Mouse (Mus musculus) ES-CJ7 (cell line): ENCODE results near the gene Smco2.

ENCODE experiments used
- DNase-seq: peaks from one replicate; pipeline ENCODE4 v3.0.0; 2011; ENCODE audit warnings: low read depth, low spot score

Gene Smco2

DNA sequence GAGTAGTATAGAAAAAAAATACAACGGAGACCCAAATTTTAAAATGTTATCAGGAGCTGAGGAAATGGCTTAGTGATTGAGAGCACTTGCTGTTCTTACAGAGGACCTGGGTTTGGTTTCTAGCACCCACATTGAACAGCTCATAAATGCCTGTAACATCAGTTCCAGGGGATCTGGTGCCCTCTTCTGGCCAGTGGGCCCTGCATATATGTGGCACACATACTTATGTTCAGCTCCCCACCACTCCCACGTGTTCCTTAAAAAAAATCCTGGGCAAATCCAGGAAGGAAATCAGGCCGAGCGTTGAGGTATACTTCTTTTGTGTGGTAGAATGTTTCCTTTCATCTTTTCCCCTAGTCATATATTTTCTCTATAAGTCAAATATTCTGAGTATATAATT lies 52.0 kb downstream of the Smco2 start:
- peak; percentile 42 for DNase-seq

DNA sequence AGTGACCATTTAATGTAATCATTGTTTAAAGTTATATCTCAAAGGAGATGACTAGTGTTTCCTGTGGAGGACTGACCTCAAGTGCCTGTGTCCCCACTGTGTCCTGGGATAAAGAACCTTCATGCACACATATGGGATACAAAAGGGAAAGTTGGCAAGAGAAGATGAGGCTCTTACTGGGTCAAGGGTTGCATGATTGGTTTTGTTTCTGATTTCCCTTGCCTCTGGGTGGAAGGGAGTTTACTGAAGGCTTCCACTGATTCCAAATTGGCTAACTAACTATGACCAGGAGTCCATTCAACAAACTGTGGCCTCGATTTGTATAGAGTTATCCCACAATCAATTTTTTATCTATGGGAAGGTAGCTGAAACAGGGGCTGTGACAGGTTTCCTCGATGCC lies 53.7 kb downstream of the Smco2 start:
- no peak for DNase-seq

DNA sequence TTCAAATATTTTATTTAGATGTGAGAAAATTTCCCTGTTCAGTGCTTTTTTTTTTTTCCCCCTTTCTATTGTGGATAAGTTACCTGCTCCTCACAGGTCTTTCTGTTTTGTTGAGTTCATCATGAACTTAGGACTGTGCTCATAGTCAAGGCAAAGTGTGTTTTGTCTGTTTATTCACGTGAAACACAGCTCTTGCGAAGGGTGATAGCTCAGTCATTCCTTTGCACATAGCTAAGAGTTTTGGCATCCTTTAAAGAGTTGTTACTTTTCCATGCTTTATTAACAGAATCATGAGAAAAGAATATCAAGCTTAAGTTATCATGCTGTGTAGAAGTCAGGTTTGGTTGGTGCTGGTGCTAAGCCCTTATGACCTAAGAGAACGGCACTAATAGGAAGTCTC lies 54.8 kb downstream of the Smco2 start:
- DNase-seq = no peak

DNA sequence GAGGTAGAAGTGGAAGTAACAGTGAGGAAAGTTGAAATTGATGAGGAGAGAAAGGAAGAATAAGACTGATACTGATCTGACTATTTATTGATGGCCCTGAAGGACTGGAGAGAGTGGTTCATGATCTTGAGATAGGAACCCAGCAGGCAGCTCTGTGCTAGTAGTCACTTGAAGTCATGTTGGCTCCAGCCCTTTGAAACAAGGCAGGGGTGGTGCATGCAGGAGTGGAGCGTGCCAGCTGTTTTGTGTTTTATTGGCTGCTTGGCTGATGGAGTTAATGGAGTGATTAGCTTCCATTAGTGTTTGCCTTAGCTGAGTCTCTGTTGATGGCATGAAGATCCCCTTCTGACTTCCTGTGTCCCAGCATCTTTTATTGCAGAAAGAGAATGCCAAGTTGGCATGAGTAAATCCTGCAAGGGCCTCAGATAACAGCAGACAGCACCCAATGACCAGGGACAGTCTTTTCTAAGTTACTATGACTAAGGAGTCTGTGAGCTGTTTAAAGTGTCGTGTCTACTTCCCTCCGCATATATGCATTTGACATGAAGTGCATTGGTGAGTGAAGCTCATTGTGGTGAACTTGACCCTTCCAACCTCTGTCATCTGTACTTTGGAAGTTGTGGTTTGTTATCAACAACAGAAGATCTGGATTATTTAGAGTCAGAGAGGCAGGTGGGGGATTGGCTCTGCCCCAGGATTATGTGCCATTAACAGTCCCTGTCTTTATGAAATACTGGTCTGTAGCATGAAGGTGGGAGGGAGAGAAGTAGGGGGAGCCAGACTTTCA lies 56.3 kb downstream of the Smco2 start:
- DNase-seq = no peak

DNA sequence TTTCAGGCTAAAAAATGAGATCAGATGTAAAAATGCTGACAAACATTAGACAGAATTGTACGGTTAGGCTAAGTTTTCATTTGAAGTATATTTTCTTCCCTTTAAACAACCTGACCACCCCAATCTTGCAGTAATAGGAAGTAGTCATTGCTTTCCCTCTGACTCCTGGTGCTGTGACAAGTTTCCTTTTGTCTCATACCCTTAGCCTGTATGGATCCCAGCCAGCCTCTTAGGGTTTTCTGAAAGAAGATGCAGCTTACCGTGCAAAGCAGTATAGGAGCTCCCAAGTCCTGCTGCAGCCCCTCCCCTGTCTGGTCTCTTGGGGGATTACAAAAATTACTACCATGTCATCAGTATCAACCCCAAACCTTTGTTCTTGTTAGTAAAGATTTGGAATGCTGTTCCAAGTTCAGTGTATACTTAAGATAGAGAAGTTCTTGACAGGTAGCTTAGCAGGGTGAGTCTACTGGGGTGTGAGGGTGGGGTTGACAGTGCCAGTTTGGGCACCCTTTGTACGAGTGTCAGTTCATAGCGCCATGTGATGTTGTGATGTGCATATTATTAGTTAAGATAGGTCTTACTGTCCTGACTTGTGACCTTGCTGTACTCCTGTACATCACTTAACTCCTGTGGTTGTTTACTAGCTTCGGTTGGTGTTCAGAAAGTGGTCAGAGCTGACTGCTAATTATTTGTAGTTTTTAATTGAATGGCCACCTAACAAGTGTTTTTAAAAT lies 57.3 kb downstream of the Smco2 start:
- no peak for DNase-seq

DNA sequence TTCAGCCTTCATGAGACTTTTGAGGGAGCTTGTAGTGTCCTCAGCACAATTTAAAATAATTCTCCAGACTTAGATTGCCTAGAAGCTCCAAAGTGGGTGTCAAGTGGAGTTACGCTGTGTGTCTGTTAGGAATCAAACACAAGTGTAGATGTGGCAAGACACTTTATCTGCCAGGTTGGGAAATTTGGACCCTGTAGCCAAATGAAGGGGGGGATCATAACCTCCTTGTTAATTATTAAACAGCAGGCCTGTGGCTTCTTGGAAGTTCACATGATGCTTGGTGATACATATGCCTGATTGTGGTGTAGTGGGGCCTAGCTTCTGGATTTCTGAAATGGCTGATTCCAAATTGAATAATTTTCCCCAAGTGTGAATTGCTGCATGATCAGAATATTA lies 57.9 kb downstream of the Smco2 start:
- no peak for DNase-seq

DNA sequence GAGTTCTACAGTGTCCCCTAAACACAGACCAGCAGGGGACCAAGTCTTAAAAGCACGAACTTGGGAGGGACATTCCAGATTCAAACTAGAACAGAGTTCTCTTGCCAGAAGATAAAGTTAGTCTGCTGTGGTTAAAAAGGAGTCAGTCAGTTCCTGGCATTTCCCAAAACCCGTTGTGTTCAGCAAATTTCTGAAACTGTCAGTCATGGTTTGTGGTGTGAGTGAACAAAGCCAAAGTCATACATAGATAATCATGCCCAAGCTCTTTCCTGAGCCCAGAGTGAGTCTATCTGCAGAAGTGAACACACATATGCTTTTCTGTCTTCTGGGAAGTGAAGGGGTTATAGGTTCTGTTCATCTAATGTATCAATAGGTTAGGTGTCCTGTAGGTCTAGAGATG lies 58.9 kb downstream of the Smco2 start:
- no peak for DNase-seq

DNA sequence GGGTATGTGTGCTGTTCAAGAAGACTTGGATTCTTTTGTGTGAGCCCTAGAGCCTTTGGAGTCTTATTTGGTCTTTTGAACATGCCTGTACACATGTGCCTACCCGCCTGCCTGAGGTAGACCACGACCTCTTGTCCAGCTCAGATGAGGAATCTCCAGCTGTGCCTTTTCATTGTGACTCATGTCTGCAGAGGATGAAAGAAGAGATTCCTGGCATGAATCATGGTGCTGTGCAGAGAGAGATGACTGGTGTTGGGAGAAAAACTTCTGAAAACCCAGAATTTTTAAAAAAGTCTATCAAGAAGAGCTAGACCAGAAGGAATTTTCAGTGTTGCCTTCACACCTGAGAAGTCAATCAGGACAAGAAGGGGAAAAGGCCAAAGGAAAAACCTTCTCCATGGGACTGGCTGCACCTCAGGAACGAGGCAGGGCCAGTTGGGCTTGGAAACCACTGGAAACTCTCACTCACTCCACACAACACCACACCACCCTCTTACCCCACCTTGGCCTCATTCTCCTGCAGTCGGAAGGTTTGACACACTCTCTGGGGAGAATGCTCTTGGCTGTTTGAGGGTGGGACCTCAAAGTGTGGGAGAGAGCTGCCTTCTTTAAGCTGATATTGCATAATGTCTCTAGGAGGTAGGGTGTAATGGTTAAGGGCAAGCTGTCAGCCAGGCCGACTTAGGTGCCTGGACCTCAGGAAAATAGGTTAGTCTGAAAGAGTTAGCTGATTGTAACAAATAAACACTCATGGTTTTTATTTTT lies 60.0 kb downstream of the Smco2 start:
- DNase-seq = no peak

DNA sequence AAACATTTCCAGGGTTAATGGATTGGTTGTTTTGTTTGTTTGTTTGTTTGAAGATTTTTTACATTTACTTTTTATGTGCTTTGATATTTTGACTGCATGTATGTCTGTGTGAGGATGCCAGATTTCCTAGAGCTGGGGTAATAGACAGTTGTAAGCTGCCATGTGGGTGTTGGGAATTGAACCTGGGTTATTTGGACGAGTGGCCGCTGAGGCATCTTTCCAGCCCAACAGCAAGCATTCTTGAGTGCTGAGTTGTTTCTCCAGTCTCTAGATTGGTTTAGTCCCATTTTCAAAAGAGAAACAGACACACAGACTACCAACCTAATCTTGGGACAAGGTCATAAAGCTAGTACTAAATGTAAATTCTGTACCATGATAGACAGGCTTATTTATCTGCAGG lies 60.9 kb downstream of the Smco2 start:
- no peak for DNase-seq

DNA sequence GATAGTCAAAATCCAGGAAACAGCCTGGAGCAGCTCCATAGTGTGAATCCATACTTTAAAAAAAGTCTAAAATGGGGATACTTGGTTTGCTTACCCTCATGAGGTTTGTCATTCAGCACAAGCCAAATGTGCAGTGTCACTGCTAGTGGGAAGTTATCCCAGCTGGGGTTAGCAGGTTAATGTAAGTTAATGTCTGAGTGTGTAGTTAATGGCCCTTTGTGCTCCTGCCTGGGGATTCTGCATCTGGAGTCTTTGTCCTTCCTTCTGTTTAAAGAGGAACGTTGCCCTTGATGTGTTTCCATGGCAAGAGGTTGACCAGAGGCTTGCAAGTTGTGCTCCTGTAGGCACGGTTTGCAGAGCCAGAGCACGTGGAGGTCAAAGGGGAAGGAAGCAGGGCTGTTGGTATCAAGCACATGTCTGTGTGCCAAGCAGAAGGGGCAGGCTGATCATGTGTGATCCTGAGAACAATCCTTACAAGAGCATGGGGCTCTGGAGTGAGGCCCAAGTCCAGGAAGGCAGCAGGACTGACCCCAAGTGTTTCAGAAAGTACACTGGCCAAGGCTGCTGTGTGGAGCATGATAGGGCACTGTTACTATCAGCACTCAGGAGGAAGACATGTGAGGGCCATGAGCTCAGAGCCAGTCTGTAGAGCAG lies 63.1 kb downstream of the Smco2 start:
- DNase-seq = peak; percentile 31

DNA sequence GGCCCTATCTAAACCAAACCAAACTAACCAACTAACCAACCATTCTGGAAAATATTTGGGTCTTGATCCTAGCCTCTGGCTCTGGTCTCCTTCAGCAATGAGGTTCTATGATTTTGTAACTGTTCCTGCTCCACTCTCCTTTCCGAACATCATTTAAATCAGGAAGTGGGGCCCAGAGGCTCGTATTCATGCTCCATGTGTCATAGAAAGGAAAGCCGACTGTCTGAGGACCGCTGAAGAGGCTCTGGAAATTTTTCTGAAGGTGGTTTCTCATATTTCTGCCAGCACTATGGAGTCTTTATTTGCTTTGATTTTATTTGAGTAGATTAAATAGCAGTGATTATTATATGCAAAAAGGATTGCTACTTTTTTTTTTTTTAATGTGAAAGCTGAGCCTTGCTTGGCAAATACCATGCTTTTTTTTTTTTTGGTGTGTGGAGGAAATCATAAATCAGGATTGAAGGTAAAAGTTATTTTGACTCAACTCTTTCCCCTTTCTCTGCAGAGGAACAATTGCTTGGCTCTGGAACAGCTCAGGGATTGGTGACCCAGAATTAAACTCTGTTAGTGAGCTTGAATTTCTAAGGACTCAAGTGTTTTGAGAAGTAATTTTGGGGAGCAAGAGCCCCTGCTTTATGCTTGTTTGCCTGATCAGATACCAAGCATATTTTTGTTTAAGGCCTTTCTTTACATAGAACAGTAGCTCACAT lies 63.7 kb downstream of the Smco2 start:
- no peak for DNase-seq

DNA sequence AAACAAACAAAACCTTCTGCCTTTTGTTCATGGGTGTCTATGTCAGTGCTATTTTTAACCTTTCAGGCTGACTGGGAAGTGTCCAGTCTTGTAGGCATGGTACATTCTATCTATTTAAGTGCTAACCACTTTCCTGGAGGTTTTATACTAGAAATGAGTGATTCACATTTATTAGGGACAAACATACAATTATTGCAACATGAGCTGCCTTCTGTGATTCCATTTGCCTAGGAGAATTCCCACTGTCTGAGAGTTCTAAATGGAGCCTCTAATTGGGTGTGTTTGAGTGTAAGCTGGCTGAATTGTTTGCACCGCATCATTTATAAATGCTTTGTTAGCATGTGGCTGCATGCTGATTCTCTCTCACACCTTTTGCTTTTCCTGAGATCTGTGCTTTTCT lies 65.9 kb downstream of the Smco2 start:
- DNase-seq = no peak

DNA sequence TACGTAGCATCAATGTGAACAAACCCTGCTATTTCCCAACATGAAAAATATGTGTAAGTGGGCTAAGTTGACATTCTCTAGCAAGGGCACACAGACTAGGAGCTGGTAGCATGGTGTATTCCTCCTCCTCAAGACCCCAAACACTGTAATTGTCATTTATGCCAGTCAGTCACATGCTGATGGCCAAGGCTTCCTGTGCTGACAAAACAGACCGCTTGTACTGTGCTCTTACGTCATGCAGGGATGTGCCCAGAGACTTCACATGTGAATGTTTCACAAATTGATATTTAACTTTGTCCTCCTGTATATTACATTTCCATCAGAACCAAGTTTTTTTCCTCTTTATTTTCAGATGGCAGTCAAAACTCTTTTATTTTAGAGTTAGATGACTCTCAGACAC lies 67.5 kb downstream of the Smco2 start:
- no peak for DNase-seq

DNA sequence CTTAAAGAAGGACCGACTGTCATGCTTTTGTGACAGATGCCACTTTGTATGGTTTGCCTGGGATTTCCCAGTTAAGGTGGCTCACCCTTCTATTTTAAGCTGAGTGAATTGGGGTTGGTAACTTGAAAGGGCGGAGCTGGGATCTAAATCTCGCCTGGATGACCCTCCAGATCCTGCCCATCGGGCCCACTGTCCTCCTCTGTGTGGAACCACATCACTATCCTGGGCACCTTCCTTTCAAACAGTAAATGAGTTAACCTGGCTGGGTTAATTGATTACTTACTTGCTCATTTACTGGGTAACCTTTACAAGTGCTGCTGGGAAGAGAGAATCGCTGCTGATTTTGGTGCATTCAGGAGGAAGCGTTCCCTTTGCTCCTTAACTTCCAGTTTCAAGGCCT lies 68.4 kb downstream of the Smco2 start:
- DNase-seq = no peak
